Mouse (Mus musculus): Measurements from ENCODE around the gene Pih1d1. TPM values are rescaled to one million over a fixed set of nuclear protein-coding genes. Genes with fewer than 3 reads are reported as not detected.

The Pih1d1 gene
- total and polyA plus RNA-seq, 3 experiments: 37.4 to 69.3 (median 50.3) TPM

- H3K4me2 ChIP-seq (ENCODE audit: insufficient read depth, low read depth, poor library complexity, severe bottlenecking): peak overlapping the region; percentile 78
- H3K9ac ChIP-seq (ENCODE audit: insufficient read depth, low read depth): peak overlapping the region; percentile 96
- peak overlapping the region; percentile 62 to 90 (median 74) for H3K4me3 ChIP-seq (replicated peaks in 1 of 3; ENCODE audit: low read depth in 2 of 3, low read length in 2 of 3, poor library complexity in 1 of 3)
- H3K27ac ChIP-seq (ENCODE audit: insufficient read depth, low read depth): peak overlapping the region; percentile 83; the same call in 1 of the 2 replicates
- no peak for DNase-seq (ENCODE audit: extremely low read depth)
- peaks cover 0 to 35% of the 10 kb centered on the region in 2 experiments for H3K36me3 ChIP-seq (replicated peaks in 1 of 2; ENCODE audit: control insufficient read depth in 1 of 2, insufficient read depth in 1 of 2, low read length in 1 of 2)
- no peaks in the 10 kb centered on the region for H3K79me2 ChIP-seq (replicated peaks; ENCODE audit: control insufficient read depth, extremely low read depth, insufficient read depth, poor library complexity, severe bottlenecking)
- in situ Hi-C loops (cut with MboI; ENCODE audit: low pct_ligation_motif_present, low pct_unique_long_range_greater_than_20kb, low sequenced_read_pairs): no loop called here
- no peaks in the 10 kb centered on the region for H3K27me3 ChIP-seq (replicated peaks)
- H3K9me3 ChIP-seq (replicated peaks; ENCODE audit: low read length): no peaks in the 10 kb centered on the region
- TF ChIP-seq CHD1 (IDR thresholded peaks at IDR 0.05; ENCODE audit: low read depth, low read length): no peak
- TF ChIP-seq CTCF (conservative IDR thresholded peaks at IDR 0.05 in 1 of 2, IDR thresholded peaks at IDR 0.05 in 1 of 2; ENCODE audit: low read depth in 2 of 2, low read length in 2 of 2): no peak
- no peak for TF ChIP-seq GABPA (IDR thresholded peaks at IDR 0.05; ENCODE audit: insufficient replicate concordance, low read depth, low read length)
- no peak for TF ChIP-seq HCFC1 (IDR thresholded peaks at IDR 0.05; ENCODE audit: low read depth, low read length)
- dilution Hi-C loops (cut with MboI; ENCODE audit: extremely low pct_ligation_motif_present, extremely low pct_unique_long_range_greater_than_20kb, low sequenced_read_pairs): no loop called here
- peaks cover 5 to 36% of the 10 kb centered on the region in 2 experiments for H3K4me1 ChIP-seq (ENCODE audit: control insufficient read depth in 1 of 2, insufficient read depth in 2 of 2)
Observed at GRCm38 (mm10) chr7:45153586-45153985, 517 bp upstream of the Pih1d1 start.

GRCm38 (mm10) chr7:45154993-45155514 is 951 bp downstream of the Pih1d1 start:
- dilution Hi-C loops (cut with MboI; ENCODE audit: extremely low pct_ligation_motif_present, extremely low pct_unique_long_range_greater_than_20kb, low sequenced_read_pairs): no loop called here
- H3K27me3 ChIP-seq (replicated peaks): no peaks in the 10 kb centered on the region
- in situ Hi-C loops (cut with MboI; ENCODE audit: low pct_ligation_motif_present, low pct_unique_long_range_greater_than_20kb, low sequenced_read_pairs): no loop called here
- H3K4me2 ChIP-seq (ENCODE audit: insufficient read depth, low read depth, poor library complexity, severe bottlenecking): peak overlapping the region; percentile 11; the same call in 1 of the 2 replicates
- peak overlapping the region; percentile 48 for H3K9ac ChIP-seq (ENCODE audit: insufficient read depth, low read depth)
- H3K27ac ChIP-seq (ENCODE audit: insufficient read depth, low read depth): no peak overlapping the region
- peak overlapping the region in 2 of 3 experiments; percentile 62 to 74 for H3K4me3 ChIP-seq (replicated peaks in 1 of 3; ENCODE audit: low read depth in 2 of 3, low read length in 2 of 3, poor library complexity in 1 of 3)
- peaks cover 5 to 30% of the 10 kb centered on the region in 2 experiments for H3K4me1 ChIP-seq (ENCODE audit: control insufficient read depth in 1 of 2, insufficient read depth in 2 of 2)
- TF ChIP-seq CTCF (conservative IDR thresholded peaks at IDR 0.05 in 1 of 2, IDR thresholded peaks at IDR 0.05 in 1 of 2; ENCODE audit: low read depth in 2 of 2, low read length in 2 of 2) (peak; percentile 49 to 64), RAD21 (IDR thresholded peaks at IDR 0.05; ENCODE audit: low read depth, low read length) (peak; percentile 7), ZMIZ1 (IDR thresholded peaks at IDR 0.05; ENCODE audit: low read depth, low read length) (no peak), SMC3 (IDR thresholded peaks at IDR 0.05; ENCODE audit: low read depth, low read length) (0 out of 2 replicates have a peak, but pooled peaks have one; percentile 17)
- H3K36me3 ChIP-seq (replicated peaks in 1 of 2; ENCODE audit: control insufficient read depth in 1 of 2, insufficient read depth in 1 of 2, low read length in 1 of 2): peaks cover 0 to 43% of the 10 kb centered on the region in 2 experiments
- H3K79me2 ChIP-seq (replicated peaks; ENCODE audit: control insufficient read depth, extremely low read depth, insufficient read depth, poor library complexity, severe bottlenecking): no peaks in the 10 kb centered on the region
- DNase-seq (ENCODE audit: extremely low read depth): peak; percentile 75
- no peaks in the 10 kb centered on the region for H3K9me3 ChIP-seq (replicated peaks; ENCODE audit: low read length)

- in situ Hi-C loops (cut with MboI; ENCODE audit: low pct_ligation_motif_present, low pct_unique_long_range_greater_than_20kb, low sequenced_read_pairs) (no loop called here), dilution Hi-C loops (cut with MboI; ENCODE audit: extremely low pct_ligation_motif_present, extremely low pct_unique_long_range_greater_than_20kb, low sequenced_read_pairs) (no loop called here)
- H3K36me3 ChIP-seq (replicated peaks in 1 of 2; ENCODE audit: control insufficient read depth in 1 of 2, insufficient read depth in 1 of 2, low read length in 1 of 2): peaks cover 0 to 48% of the 10 kb centered on the region in 2 experiments
- TF ChIP-seq CTCF (conservative IDR thresholded peaks at IDR 0.05 in 1 of 2, IDR thresholded peaks at IDR 0.05 in 1 of 2; ENCODE audit: low read depth in 2 of 2, low read length in 2 of 2) (no peak), MAX (IDR thresholded peaks at IDR 0.05; ENCODE audit: low read length) (no peak), TCF12 (IDR thresholded peaks at IDR 0.05; ENCODE audit: low read depth, low read length) (no peak), NRF1 (IDR thresholded peaks at IDR 0.05; ENCODE audit: low read depth, low read length) (no peak), USF1 (IDR thresholded peaks at IDR 0.05; ENCODE audit: low read depth, low read length) (no peak), SMC3 (IDR thresholded peaks at IDR 0.05; ENCODE audit: low read depth, low read length) (no peak)
- no peak overlapping the region for H3K4me2 ChIP-seq (ENCODE audit: insufficient read depth, low read depth, poor library complexity, severe bottlenecking)
- H3K4me1 ChIP-seq (ENCODE audit: control insufficient read depth in 1 of 2, insufficient read depth in 2 of 2): peaks cover 4 to 25% of the 10 kb centered on the region in 2 experiments
- H3K9ac ChIP-seq (ENCODE audit: insufficient read depth, low read depth): no peak overlapping the region
- no peaks in the 10 kb centered on the region for H3K27me3 ChIP-seq (replicated peaks)
- H3K27ac ChIP-seq (ENCODE audit: insufficient read depth, low read depth): no peak overlapping the region
- no peak for DNase-seq (ENCODE audit: extremely low read depth)
- no peaks in the 10 kb centered on the region for H3K9me3 ChIP-seq (replicated peaks; ENCODE audit: low read length)
- no peak overlapping the region for H3K4me3 ChIP-seq (replicated peaks in 1 of 3; ENCODE audit: low read depth in 2 of 3, low read length in 2 of 3, poor library complexity in 1 of 3)
- no peaks in the 10 kb centered on the region for H3K79me2 ChIP-seq (replicated peaks; ENCODE audit: control insufficient read depth, extremely low read depth, insufficient read depth, poor library complexity, severe bottlenecking)
Observed at GRCm38 (mm10) chr7:45155590-45155989, 1.5 kb downstream of the Pih1d1 start.
